Mouse (Mus musculus) small intestine, adult 2 months (tissue): ENCODE data around the gene Habp2.

Experiments used
- CTCF ChIP-seq: fragments of 200-500 bp; IDR thresholded peaks from 2 replicates; pipeline ENCODE4 v1.5.1; 2012; ENCODE audit warnings: low read depth, mild to moderate bottlenecking, control low read depth, inconsistent platforms, low read length, moderate library complexity, mixed read lengths; ENCODE audit not compliant: insufficient replicate concordance, insufficient read length; ENCODE audit errors: extremely low read depth
- POLR2A ChIP-seq: fragments of 200-500 bp; IDR thresholded peaks from 2 replicates; pipeline ENCODE4 v1.6.1; 2012; ENCODE audit warnings: low read depth, mild to moderate bottlenecking, control low read depth, inconsistent platforms, low read length, moderate library complexity

DNA sequence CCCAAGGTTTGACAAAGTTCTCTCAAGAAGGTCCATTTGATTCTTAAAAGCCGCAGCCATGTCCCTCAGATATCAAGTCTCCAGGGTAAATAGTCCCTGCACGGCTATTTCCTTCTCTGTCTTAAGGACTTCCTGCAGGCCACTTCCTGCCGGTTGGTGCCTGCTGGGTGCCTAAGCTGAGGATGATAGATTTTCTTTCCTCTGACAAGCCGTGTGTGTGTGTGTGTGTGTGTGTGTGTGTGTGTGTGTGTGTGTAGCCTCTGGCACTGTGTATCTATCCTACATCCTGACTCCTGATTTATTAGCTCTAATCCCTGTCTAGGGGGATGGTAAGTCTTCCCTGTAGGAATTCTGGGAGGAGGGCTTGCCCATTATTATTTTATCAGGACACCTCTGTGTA is 22.8 kb upstream of the Habp2 start:
- no peak for TF ChIP-seq CTCF
- no peak for TF ChIP-seq POLR2A
